Mouse (Mus musculus) stomach, postnatal 0 days (tissue): ENCODE data around the gene Grid1. TPM values are rescaled to one million over a fixed set of nuclear protein-coding genes. Genes with fewer than 3 reads are reported as not detected.
A peak's percentile ranks its signal among the peaks of the same experiment; 100 is the strongest.

ENCODE experiments used
- ATAC-seq: fragments of 200-750 bp; cut with Nextera tagmentation; 2 replicates; pipeline ENCODE4 v1.8.0; 2017; ENCODE audit not compliant: low FRiP score, low TSS enrichment
- DNase-seq: peaks from one replicate; pipeline ENCODE4 v3.0.0-alpha.2; 2016; ENCODE audit warnings: low spot score
- H3K27ac ChIP-seq: fragments of 300-500 bp; sonication (generic); replicated peaks from 2 replicates; pipeline ENCODE4 v1.5.1; 2014; ENCODE audit warnings: mild to moderate bottlenecking, control low read depth
- H3K27me3 ChIP-seq: fragments of 300-500 bp; sonication (generic); 2 replicates; pipeline ENCODE4 v1.6.1; 2014; ENCODE audit warnings: low read length; ENCODE audit not compliant: control insufficient read depth, insufficient read depth
- H3K36me3 ChIP-seq: fragments of 300-500 bp; sonication (generic); 2 replicates; pipeline ENCODE4 v1.6.1; 2014; ENCODE audit warnings: low read length, mixed read lengths; ENCODE audit not compliant: control insufficient read depth, insufficient read depth
- H3K4me1 ChIP-seq: fragments of 300-500 bp; sonication (generic); replicated peaks from 2 replicates; pipeline ENCODE4 v1.6.1; 2014; ENCODE audit warnings: antibody characterized with exemption; ENCODE audit not compliant: control insufficient read depth, insufficient read depth
- H3K4me2 ChIP-seq: fragments of 300-500 bp; sonication (generic); replicated peaks from 2 replicates; pipeline ENCODE4 v1.6.1; 2014; ENCODE audit warnings: low read depth, mild to moderate bottlenecking, control low read depth, moderate library complexity
- H3K4me3 ChIP-seq: fragments of 300-500 bp; sonication (generic); 2 replicates; pipeline ENCODE4 v1.5.1; 2014; ENCODE audit warnings: low read depth, low read length, control low read depth
- H3K9ac ChIP-seq: fragments of 300-500 bp; sonication (generic); 2 replicates; pipeline ENCODE4 v1.6.1; 2014; ENCODE audit warnings: mild to moderate bottlenecking, low read length, control low read depth, mixed read lengths
- H3K9me3 ChIP-seq: fragments of 300-500 bp; sonication (generic); 2 replicates; pipeline ENCODE4 v1.6.1; 2016; ENCODE audit warnings: low read length; ENCODE audit not compliant: control insufficient read depth
- CTCF ChIP-seq: IDR thresholded peaks from 2 replicates; pipeline ENCODE4 v1.5.1; 2016; ENCODE audit warnings: antibody characterized with exemption, low read depth, mild to moderate bottlenecking, moderate library complexity
- EP300 ChIP-seq: optimal IDR thresholded peaks from 2 replicates; pipeline ENCODE3; 2016; ENCODE audit warnings: antibody characterized with exemption
- WGBS: fragments of 180-500 bp; shearing (Covaris S2); extraction: QIAGEN DNeasy Blood & Tissue Kit; methylation state at CpG from one replicate; pipeline ENCODE4 v1.1.7; 2014; 5-methylcytosine and 5-hydroxymethylcytosine counted together
- polyA plus RNA-seq: library from polyadenylated mRNA; unstranded; fragments of >200 nt; fragmentation: Nextera tagmentation; extraction: Ambion mirVana; gene quantifications from 2 replicates; pipeline ENCODE4 v1.2.1, GENCODE M21; 2015

The Grid1 gene
- polyA plus RNA-seq, 1 experiment from 2014 or later: 0.34 TPM

GRCm38 (mm10) chr14:35313380-35314299 is 493.7 kb downstream of the Grid1 start:
- H3K9ac ChIP-seq: no peak overlapping the region
- TF ChIP-seq EP300 (no peak), CTCF (no peak)
- no peak overlapping the region for H3K4me3 ChIP-seq
- no peaks in the 10 kb centered on the region for H3K4me1 ChIP-seq
- no peak overlapping the region for H3K4me2 ChIP-seq
- H3K36me3 ChIP-seq: no peaks in the 10 kb centered on the region
- no peak for DNase-seq
- no peak for ATAC-seq
- WGBS: 36% methylated on average over 5 of the region's 5 CpGs
- no peaks in the 10 kb centered on the region for H3K27me3 ChIP-seq
- H3K9me3 ChIP-seq: no peaks in the 10 kb centered on the region
- H3K27ac ChIP-seq: no peak overlapping the region

DNA sequence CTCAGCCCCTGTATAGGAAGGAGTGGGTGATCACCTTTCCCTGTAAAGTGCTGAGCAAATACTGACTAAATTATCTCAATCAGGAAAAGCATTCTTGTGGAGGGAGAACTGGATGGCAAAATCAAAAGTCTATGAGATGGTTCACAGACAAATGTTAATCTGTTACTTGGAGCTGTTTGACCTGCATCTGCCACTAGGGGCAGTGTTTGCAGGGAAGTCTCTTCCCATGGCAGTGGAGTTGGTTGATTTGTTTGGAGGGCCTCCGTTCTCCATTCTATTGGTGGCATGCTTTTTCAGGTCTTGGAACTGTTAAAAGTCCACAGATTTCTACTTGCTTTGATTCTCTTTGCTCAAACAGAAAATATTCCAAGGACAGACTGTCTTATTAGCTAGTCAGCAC is 506.4 kb downstream of the Grid1 start:
- H3K9ac ChIP-seq: no peak overlapping the region
- ATAC-seq (no peak), DNase-seq (no peak)
- no peak overlapping the region for H3K4me3 ChIP-seq
- TF ChIP-seq CTCF (peak; percentile 69), EP300 (no peak)
- H3K4me2 ChIP-seq: no peak overlapping the region
- no peaks in the 10 kb centered on the region for H3K9me3 ChIP-seq
- H3K27me3 ChIP-seq: no peaks in the 10 kb centered on the region
- no peak overlapping the region for H3K27ac ChIP-seq
- H3K36me3 ChIP-seq: no peaks in the 10 kb centered on the region
- H3K4me1 ChIP-seq: no peaks in the 10 kb centered on the region
- 79% methylated on average over 1 of the region's 1 CpGs for WGBS

DNA sequence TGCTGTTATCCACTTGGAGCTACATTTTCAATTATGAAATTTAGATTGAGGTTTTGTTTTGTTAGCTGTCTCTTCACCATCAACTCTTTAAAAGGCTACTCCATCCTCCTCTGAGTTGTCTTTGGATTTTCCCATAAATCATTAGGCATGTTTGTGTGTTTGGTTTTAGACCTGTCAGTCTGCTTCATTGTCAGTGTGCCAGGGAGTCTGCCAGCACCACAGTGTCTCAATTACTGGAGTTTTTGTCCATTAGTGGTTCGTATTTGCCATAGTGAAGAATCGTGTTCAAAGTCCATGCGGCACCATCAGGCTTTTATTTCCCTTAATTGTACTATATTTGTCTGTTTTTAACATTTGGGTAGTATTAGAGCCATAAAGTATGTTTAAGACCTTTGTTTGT is 516.7 kb downstream of the Grid1 start:
- H3K9me3 ChIP-seq: no peaks in the 10 kb centered on the region
- DNase-seq (no peak), ATAC-seq (no peak)
- no peaks in the 10 kb centered on the region for H3K4me1 ChIP-seq
- WGBS: 81% methylated on average over 3 of the region's 3 CpGs
- H3K27me3 ChIP-seq: no peaks in the 10 kb centered on the region
- H3K9ac ChIP-seq: no peak overlapping the region
- no peak overlapping the region for H3K27ac ChIP-seq
- no peak for TF ChIP-seq CTCF
- TF ChIP-seq EP300: no peak
- no peak overlapping the region for H3K4me2 ChIP-seq
- H3K4me3 ChIP-seq: no peak overlapping the region
- H3K36me3 ChIP-seq: no peaks in the 10 kb centered on the region

DNA sequence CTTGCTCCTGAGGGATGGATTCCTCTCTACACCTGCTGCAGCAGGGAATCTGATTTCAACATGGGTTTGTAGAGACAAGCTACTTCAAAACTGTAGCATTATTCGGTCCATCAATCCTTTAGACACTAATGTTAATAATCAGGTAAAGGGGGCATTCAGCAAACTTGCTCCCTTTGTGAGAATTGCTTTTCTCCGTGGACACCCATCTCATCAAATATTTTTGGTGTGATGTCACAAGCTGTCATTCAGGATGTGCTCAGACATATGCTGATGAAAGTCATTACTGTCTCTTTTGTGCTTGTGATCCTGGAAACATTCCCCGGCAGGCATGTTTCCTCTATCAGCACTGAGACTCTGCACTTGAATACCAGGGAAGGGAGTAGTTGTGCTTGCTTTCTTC is 536.1 kb downstream of the Grid1 start:
- H3K4me2 ChIP-seq: no peak overlapping the region
- DNase-seq (no peak), ATAC-seq (no peak)
- no peaks in the 10 kb centered on the region for H3K9me3 ChIP-seq
- 60% methylated on average over 3 of the region's 3 CpGs for WGBS
- H3K27ac ChIP-seq: no peak overlapping the region
- H3K4me1 ChIP-seq: no peaks in the 10 kb centered on the region
- no peak for TF ChIP-seq CTCF
- no peak for TF ChIP-seq EP300
- no peak overlapping the region for H3K4me3 ChIP-seq
- H3K36me3 ChIP-seq: no peaks in the 10 kb centered on the region
- no peaks in the 10 kb centered on the region for H3K27me3 ChIP-seq
- no peak overlapping the region for H3K9ac ChIP-seq

DNA sequence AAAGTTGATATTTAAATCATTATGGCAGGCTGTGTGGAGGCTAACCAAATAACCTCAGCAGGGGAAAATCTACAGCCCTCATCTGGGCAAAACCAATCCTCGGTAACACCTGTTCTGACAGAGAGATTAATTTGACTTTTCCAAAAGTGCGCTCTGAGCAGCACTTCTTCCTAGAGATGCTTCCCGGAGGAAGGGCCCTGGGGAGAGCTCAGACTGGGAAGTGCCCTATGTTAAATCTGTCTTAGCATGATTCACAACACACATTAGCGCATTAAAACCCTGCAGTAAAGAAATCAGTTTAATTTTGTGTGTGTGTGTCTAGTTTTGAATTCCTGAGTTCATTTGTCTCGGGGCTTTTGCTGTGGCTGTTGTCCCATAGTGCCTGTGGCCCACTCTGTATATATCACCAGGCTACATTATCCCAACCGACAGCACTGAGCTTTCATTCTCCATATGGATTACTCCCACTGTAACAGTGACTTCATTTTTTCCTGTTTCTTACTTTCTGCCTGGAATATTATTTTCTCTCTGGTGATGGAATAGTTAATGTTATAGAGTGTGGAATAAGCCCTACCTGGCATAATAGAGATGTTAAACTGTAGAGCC is 536.7 kb downstream of the Grid1 start:
- Histone ChIP-seq H3K27ac (no peak overlapping the region), H3K4me2 (no peak overlapping the region), H3K4me3 (no peak overlapping the region), H3K4me1 (no peaks in the 10 kb centered on the region), H3K9ac (no peak overlapping the region), H3K36me3 (no peaks in the 10 kb centered on the region), H3K9me3 (no peaks in the 10 kb centered on the region), H3K27me3 (no peaks in the 10 kb centered on the region)
- ATAC-seq (no peak), DNase-seq (no peak)
- TF ChIP-seq CTCF: no peak
- TF ChIP-seq EP300: no peak
- 62% methylated on average over 6 of the region's 6 CpGs for WGBS

DNA sequence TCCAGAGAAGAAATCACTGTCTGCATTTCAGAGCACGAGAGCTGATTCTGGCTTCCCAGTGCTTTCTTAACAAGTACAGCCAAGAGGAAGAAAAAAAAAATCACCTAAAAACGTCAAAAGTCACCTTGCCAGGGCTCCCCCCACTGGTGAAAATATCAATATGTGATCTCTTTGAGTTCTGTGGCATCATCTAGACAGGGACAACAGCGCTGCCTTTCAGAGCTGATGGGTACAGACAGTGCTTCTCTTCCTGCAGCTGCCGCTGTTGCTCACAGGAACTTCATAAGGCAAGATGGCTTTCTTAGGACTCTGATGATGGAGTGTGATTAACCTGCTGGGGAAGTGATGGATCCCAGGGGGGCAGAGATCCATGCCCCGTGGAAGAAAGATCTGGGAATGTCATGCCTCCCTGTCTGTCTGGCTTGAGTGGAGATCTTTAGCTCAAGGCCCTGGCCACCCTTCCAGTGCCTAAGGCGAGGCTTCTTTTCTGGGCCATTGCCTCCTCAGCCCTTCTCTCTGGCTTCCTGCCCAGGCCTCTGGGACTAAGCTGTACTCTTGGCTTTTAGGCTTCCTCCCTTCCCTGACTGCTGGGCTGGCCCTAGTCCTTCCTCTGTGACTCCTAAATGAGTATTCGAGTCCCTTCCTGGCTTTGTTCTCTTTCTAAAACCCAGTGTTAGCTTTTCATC is 538.4 kb downstream of the Grid1 start:
- no peaks in the 10 kb centered on the region for H3K27me3 ChIP-seq

More for the DNA sequence above, 538.4 kb downstream of the Grid1 start:
- Histone ChIP-seq H3K9ac (no peak overlapping the region), H3K9me3 (no peaks in the 10 kb centered on the region), H3K4me2 (no peak overlapping the region), H3K36me3 (no peaks in the 10 kb centered on the region), H3K27ac (no peak overlapping the region), H3K4me1 (no peaks in the 10 kb centered on the region), H3K4me3 (no peak overlapping the region)
- TF ChIP-seq CTCF (no peak), EP300 (no peak)
- no peak for DNase-seq
- WGBS: 32% methylated on average over 7 of the region's 7 CpGs
- ATAC-seq: no peak
